Mouse (Mus musculus) embryonic fibroblast, embryonic 13.5 days (primary cell): Measurements from ENCODE around the gene Gstp3.

ENCODE experiments used
- CTCF ChIP-seq: IDR thresholded peaks from 2 replicates; pipeline ENCODE4 v1.5.1; 2011; ENCODE audit warnings: mild to moderate bottlenecking, control low read depth, low read length, moderate library complexity, borderline replicate concordance; ENCODE audit not compliant: insufficient read depth
- POLR2A ChIP-seq: IDR thresholded peaks from 2 replicates; pipeline ENCODE4 v1.6.1; 2011; ENCODE audit warnings: low read depth, mild to moderate bottlenecking, control low read depth, low read length, moderate library complexity

DNA sequence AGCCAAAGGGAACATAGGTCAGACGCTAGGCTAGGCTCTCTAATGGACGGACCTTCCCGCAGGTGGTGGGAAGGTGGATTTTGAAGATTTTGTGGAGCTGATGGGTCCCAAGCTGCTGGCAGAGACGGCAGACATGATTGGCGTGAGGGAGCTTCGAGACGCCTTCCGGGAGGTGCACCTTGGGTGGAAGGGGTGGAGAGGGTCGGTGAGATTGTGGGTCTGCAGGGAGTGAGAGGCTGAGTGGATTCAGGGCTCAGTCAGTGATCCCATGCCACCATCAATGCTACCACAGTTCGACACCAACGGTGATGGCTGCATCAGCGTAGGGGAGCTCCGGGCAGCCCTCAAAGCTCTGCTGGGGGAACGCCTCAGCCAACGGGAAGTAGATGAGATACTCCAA lies 26.8 kb upstream of the Gstp3 start:
- TF ChIP-seq CTCF (no peak), POLR2A (no peak)
